Mouse (Mus musculus) small intestine, adult 2 months (tissue): ENCODE measurements at regions not wholly inside any gene's neighbourhood (a gene's known extent, or its start where the extent isn't known, plus 50 kb on each side); places are given as distances from the start of the nearest gene placed in this dataset.
"Not testable (repeated sequence)": the region's sequence is repeated elsewhere in the genome, so short reads cannot be mapped to it uniquely, and the experiment has no call there.

Experiments
- H3K27ac ChIP-seq: fragments of 200-500 bp; 2 replicates; pipeline ENCODE4 v1.5.1; 2012; ENCODE audit warnings: low read depth, low read length, control low read depth, inconsistent platforms; ENCODE audit not compliant: insufficient read depth
- H3K27me3 ChIP-seq: fragments of 200-500 bp; 2 replicates; pipeline ENCODE4 v1.6.1; 2012; ENCODE audit warnings: mild to moderate bottlenecking, moderate library complexity, low read length, inconsistent platforms; ENCODE audit not compliant: control insufficient read depth, insufficient read depth
- H3K36me3 ChIP-seq: fragments of 200-500 bp; 2 replicates; pipeline ENCODE4 v1.6.1; 2012; ENCODE audit warnings: mild to moderate bottlenecking, low read length, control low read depth, inconsistent platforms; ENCODE audit not compliant: control insufficient read depth, insufficient read depth
- H3K4me1 ChIP-seq: fragments of 200-500 bp; 2 replicates; pipeline ENCODE4 v1.6.1; 2012; ENCODE audit warnings: low read length, inconsistent platforms, mixed read lengths; ENCODE audit not compliant: control insufficient read depth, insufficient read depth, insufficient read length
- H3K4me3 ChIP-seq: fragments of 200-500 bp; 2 replicates; pipeline ENCODE4 v1.5.1; 2012; ENCODE audit warnings: low read depth, mild to moderate bottlenecking, control low read depth, inconsistent platforms, low read length, moderate library complexity
- CTCF ChIP-seq: fragments of 200-500 bp; IDR thresholded peaks from 2 replicates; pipeline ENCODE4 v1.5.1; 2012; ENCODE audit warnings: low read depth, mild to moderate bottlenecking, control low read depth, inconsistent platforms, low read length, moderate library complexity, mixed read lengths; ENCODE audit not compliant: insufficient replicate concordance, insufficient read length; ENCODE audit errors: extremely low read depth
- POLR2A ChIP-seq: fragments of 200-500 bp; IDR thresholded peaks from 2 replicates; pipeline ENCODE4 v1.6.1; 2012; ENCODE audit warnings: low read depth, mild to moderate bottlenecking, control low read depth, inconsistent platforms, low read length, moderate library complexity
- WGBS: fragments of 180-500 bp; shearing (Covaris S2); methylation state at CpG from one replicate; pipeline ENCODE4 v1.1.7; 2018; 5-methylcytosine and 5-hydroxymethylcytosine counted together

DNA sequence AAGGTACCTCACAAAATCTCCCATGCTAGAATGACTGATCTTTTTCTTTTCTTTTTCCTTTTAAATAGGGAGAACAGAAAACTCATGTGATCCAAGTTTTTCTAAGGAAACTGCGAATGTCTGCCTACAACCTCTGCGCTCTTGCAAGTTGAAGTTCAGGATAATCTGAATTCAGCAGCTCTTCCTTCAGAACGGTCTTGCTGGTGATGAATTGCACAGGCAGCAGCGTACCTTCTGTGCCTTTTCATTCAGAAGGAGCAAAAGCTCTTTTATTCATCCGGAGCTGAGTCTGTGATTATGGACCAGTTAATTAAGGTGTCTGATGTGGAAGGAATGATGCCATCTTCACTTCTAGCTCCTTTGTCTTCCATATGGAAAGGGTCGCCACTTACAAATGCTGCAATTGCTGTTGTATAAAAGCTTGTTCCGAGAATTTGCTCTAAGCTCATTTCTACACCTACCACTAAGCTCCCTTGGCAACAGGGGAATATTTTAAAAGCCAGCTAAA lies 353.9 kb downstream of the Zpld1 start:
- Histone ChIP-seq H3K27me3 (no peaks in the 10 kb centered on the region), H3K36me3 (no peaks in the 10 kb centered on the region), H3K4me1 (no peaks in the 10 kb centered on the region), H3K27ac (no peak overlapping the region), H3K4me3 (no peak overlapping the region)
- 84% methylated on average over 7 of the region's 7 CpGs for WGBS
- TF ChIP-seq CTCF = no peak
- no peak for TF ChIP-seq POLR2A

DNA sequence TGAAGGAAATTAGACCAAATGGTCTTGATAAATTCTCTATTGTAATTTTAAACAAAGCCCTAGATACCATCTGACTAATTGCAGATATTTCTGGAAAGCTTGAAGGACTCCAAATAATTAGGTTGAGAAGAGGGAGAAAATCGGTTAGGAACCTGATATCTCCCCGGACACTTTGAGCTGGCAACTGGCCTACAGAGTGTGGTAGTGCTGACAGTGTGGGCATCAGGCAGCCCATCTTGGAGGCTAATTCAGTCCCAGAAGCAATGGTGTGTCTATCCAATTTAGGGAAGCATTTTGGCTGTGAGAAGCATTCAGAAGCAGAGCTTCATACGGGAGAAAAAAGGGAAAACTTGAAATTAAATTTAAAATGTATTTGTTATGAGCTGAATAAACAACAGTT lies 369.5 kb downstream of the Zpld1 start:
- H3K4me1 ChIP-seq = no peaks in the 10 kb centered on the region
- H3K27ac ChIP-seq = no peak overlapping the region
- TF ChIP-seq POLR2A = no peak
- TF ChIP-seq CTCF = no peak
- H3K36me3 ChIP-seq = no peaks in the 10 kb centered on the region
- no peaks in the 10 kb centered on the region for H3K27me3 ChIP-seq
- 85% methylated on average over 3 of the region's 3 CpGs for WGBS
- H3K4me3 ChIP-seq = no peak overlapping the region

DNA sequence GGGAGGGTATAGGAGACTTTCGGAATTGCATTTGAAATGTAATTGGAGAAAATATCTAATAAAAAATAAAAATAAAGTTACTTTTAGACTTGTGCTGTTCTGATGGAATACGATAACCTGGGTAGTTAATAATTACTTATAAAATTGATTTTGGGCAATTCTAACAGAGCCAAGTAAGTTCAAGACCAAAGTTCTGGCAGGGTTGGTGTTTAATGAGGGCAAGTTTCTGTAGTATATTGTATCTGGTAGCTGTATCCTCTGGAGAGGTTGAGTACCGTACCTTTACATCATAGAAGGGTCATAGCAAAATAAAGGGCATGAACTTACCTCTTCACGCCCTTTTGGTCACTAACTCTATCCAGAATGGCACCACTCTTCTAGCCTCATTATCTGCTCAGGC lies 394.9 kb downstream of the Zpld1 start:
- Histone ChIP-seq H3K4me3 (no peak overlapping the region), H3K36me3 (no peaks in the 10 kb centered on the region), H3K27ac (no peak overlapping the region), H3K4me1 (no peaks in the 10 kb centered on the region), H3K27me3 (no peaks in the 10 kb centered on the region)
- no peak for TF ChIP-seq POLR2A
- TF ChIP-seq CTCF = no peak
- WGBS = 73% methylated on average over 4 of the region's 4 CpGs

DNA sequence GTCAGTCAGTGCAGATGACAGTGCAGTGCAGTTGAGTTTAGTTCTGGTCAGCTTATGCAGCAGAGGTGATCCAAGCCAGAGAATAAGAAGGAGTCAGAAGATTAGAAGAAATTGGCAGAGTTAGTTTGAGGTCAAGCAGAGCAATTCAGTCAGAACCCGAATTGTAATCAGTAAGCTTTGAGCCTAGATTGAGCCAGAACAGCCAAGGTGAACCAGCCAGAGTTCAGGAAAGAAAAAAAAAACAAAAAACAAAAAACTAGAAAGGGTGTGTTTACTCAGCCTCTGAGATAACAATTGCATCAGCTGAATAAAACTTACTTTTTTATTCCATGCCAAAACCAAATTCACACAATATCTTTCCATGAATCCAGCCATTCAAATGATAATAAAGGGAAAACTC lies 396.3 kb downstream of the Zpld1 start:
- Histone ChIP-seq H3K4me1 (no peaks in the 10 kb centered on the region), H3K4me3 (no peak overlapping the region), H3K36me3 (no peaks in the 10 kb centered on the region), H3K27ac (no peak overlapping the region), H3K27me3 (no peaks in the 10 kb centered on the region)
- TF ChIP-seq CTCF (no peak), POLR2A (no peak)
- 48% methylated on average over 1 of the region's 1 CpGs for WGBS

DNA sequence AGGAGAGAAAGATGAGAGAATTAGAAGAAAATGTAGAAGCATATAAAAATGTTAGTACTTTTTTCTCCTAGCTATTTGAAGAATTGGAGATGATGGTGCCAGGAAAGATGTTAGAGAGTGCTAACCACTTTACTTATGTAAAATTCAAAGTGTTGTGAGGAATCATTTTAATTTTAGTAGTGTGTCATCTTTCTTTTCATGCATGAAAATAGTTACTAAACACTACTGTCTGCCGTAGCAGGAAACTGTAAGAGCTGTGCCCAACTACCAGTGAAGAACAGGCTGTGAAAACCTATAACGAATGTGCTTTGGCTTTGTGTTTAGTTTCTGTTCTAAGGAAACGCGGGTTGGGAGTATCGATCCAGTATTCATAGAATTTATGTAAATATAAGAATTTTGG lies 403.1 kb downstream of the Zpld1 start:
- H3K4me1 ChIP-seq = no peaks in the 10 kb centered on the region
- no peaks in the 10 kb centered on the region for H3K27me3 ChIP-seq
- no peak overlapping the region for H3K27ac ChIP-seq
- 87% methylated on average over 5 of the region's 5 CpGs for WGBS
- no peaks in the 10 kb centered on the region for H3K36me3 ChIP-seq
- no peak overlapping the region for H3K4me3 ChIP-seq
- TF ChIP-seq POLR2A (no peak), CTCF (no peak)

DNA sequence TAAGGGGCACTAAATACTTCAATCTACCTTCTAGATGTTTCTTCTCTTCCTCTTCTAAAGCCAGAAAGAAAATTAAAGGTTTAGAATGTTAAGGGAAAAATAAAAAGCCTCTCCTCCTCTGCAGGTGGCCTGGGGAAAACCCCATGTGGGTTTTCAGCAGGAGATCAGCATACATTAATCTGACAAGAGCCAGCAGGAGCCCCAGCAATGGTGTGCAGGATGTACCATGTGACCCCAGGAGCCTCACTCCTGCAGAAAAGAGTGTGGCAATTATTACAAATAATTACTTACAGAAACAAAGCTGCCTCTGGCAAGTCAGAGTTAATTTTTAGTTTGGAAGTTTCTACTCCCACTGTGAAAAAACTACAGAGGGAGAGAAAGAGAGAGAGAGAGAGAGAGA lies 440.4 kb downstream of the Zpld1 start:
- no peak overlapping the region for H3K4me3 ChIP-seq
- TF ChIP-seq POLR2A = no peak
- no peak for TF ChIP-seq CTCF

DNA sequence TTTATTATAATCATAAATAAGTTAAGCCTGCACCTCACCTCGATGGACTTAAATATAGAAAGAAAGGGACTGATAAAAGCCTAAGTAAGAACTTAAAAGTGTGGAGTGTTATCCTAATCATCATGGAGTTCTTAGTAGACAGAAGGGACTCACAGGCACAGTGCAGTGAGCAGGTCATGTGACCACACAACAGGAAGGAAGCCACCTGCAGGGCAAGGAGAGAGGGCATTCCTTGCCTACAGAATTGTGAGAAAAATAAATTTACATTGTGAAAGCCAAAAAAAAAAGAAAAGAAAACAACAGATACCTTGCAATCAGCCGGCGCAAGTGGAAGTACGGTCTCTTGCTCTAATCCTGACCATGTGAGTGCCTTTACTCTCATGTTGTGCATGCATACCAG lies 454.8 kb downstream of the Zpld1 start:
- 89% methylated on average over 4 of the region's 4 CpGs for WGBS
- H3K4me1 ChIP-seq, H3K36me3 ChIP-seq, H3K27ac ChIP-seq, H3K4me3 ChIP-seq, H3K27me3 ChIP-seq: not testable (repeated sequence)

More for the DNA sequence above, 440.4 kb downstream of the Zpld1 start:
- Histone ChIP-seq H3K36me3 (no peaks in the 10 kb centered on the region), H3K27ac (no peak overlapping the region), H3K27me3 (no peaks in the 10 kb centered on the region), H3K4me1 (no peaks in the 10 kb centered on the region)
